Mouse (Mus musculus) kidney, postnatal 10 days (tissue): ENCODE measurements around the gene Gm7982.
"Not testable (repeated sequence)": the region's sequence is repeated elsewhere in the genome, so short reads cannot be mapped to it uniquely, and the experiment has no call there.

Experiments
- DNase-seq: peaks from one replicate; pipeline ENCODE4 v3.0.0; 2021; ENCODE audit warnings: mixed read lengths

Gm7982 gene

DNA sequence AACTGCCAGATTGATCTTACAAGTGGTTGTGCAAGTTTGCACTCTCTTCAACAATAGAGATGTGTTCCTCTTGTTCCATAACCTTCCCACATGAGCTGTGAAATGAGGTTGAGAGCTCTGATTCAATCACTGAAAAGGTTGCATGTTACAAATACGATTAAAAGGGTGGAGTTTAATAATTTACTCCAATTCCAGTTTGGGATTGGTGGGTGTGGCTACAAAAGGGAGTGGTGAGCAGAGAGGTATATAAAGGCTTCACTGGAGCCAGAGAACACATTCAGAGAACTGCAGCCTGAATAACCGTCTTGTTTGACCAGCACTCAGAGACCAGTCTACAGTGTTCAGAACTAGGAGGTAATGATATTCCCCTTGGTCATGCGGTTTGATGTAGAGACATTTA, at the start of gene Gm7982:
Gene Gm7982, plus strand, starts transcription at position 301 of the 400 bp plus-strand sequence.
- not testable (repeated sequence) for DNase-seq

GRCm38 (mm10) chr5:95736073-95736472, 5.7 kb upstream of the Gm7982 start, which contains the start of gene Gm7978:
TSS of gene Gm7978 (minus strand) at chr5:95736173.
- not testable (repeated sequence) for DNase-seq

GRCm38 (mm10) chr5:95775690-95776089, 33.9 kb downstream of the Gm7982 start, which contains the start of gene E330014E10Rik:
TSS of gene E330014E10Rik (plus strand) at chr5:95775990.
- not testable (repeated sequence) for DNase-seq
